Mouse (Mus musculus): ENCODE measurements around the gene Tmem190. TPM values are rescaled to one million over a fixed set of nuclear protein-coding genes. Genes with fewer than 3 reads are reported as not detected.
"Not testable (repeated sequence)": the region's sequence is repeated elsewhere in the genome, so short reads cannot be mapped to it uniquely, and the experiment has no call there.

Gene Tmem190
- total and polyA plus RNA-seq, 2 experiments from 2014 or later = not detected

DNA sequence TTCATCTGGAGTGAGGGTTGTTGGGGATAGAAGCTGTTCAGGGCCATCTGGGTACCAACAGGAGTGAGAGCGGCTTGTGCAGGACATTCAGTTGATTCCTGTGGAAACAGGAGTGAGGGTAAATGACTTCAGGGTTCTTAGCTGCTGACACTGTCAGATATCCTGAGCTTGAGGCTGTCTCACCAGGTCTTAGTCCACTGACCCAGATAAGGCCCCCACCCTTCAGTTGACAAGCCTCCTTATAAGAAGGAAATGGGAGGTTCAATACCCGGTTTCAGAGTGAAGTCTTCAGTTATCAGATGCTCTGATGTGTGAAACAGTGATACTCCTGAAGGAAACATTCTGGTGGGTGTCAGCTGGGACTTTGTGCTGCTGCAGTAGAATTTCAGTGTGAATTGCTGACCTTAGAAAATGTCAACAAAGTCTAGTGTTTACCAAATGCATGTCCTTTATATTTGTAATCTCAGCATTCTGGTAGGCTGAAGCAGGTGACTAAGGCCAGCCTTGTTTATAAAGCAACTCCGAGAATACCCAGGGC, 12.0 kb downstream of the Tmem190 start:
- no peak for ATAC-seq (ENCODE audit: insufficient read depth, low read depth)
- DNase-seq (ENCODE audit: low spot score) = no peak
- 70% methylated on average over 3 of the region's 3 CpGs for WGBS
- peaks cover 33% of the 10 kb centered on the region for H3K36me3 ChIP-seq (replicated peaks; ENCODE audit: control insufficient read depth, insufficient read depth, low read length)
- H3K4me3 ChIP-seq (ENCODE audit: low read depth, low read length) = no peak overlapping the region
- H3K4me2 ChIP-seq (ENCODE audit: low read depth, low read length) = no peak overlapping the region
- H3K9me3 ChIP-seq (replicated peaks; ENCODE audit: control insufficient read depth, low read length) = no peaks in the 10 kb centered on the region
- H3K9ac ChIP-seq (replicated peaks; ENCODE audit: low read depth, low read length) = no peak overlapping the region
- H3K27ac ChIP-seq (ENCODE audit: low read depth) = no peak overlapping the region
- no peaks in the 10 kb centered on the region for H3K27me3 ChIP-seq (ENCODE audit: control insufficient read depth, insufficient read depth, low read length)
- no peaks in the 10 kb centered on the region for H3K4me1 ChIP-seq (ENCODE audit: control insufficient read depth, insufficient read depth)
- no peak for TF ChIP-seq CTCF (IDR thresholded peaks at IDR 0.05; ENCODE audit: low read depth)
- TF ChIP-seq EP300 (IDR thresholded peaks at IDR 0.05; ENCODE audit: low read depth) = no peak

DNA sequence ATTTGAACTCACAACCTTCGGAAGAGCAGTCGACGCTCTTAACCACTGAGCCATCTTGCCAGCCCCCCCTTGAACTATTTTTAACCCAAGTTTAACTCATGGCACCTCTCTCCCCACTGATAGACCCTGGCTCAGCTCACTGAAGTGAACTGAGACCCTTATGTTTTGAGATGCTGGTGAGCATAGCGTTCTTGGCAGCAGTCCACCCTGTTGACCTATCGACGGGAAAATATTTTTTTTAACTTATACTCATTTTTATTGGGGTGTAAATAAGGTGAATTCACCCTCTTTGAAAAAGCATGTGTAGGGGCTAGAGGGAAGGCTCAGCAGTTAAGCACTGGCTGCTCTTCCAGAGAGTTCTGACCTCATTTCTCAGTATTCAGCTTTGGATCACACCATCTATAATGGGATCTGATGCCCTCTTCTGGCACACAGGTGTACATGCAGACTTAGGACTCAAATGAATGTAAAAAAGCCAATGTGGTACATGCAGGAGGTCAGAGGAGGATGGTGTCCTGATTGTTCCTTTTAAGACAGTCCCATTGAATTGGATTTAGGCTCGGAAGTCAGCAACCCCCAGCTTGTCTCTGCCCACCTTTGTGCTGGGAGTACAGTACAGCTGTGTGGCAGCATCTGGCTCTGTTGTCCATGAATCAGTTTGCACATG, 13.2 kb downstream of the Tmem190 start:
- no peak for ATAC-seq (ENCODE audit: insufficient read depth, low read depth)
- Histone ChIP-seq H3K36me3 (replicated peaks; ENCODE audit: control insufficient read depth, insufficient read depth, low read length) (peaks cover 33% of the 10 kb centered on the region), H3K4me3 (ENCODE audit: low read depth, low read length) (no peak overlapping the region), H3K27me3 (ENCODE audit: control insufficient read depth, insufficient read depth, low read length) (no peaks in the 10 kb centered on the region), H3K27ac (ENCODE audit: low read depth) (0 out of 2 replicates have a peak overlapping the region, but pooled peaks have one; percentile 13), H3K4me1 (ENCODE audit: control insufficient read depth, insufficient read depth) (no peaks in the 10 kb centered on the region), H3K9me3 (replicated peaks; ENCODE audit: control insufficient read depth, low read length) (no peaks in the 10 kb centered on the region), H3K4me2 (ENCODE audit: low read depth, low read length) (no peak overlapping the region), H3K9ac (replicated peaks; ENCODE audit: low read depth, low read length) (no peak overlapping the region)
- WGBS = 64% methylated on average over 7 of the region's 7 CpGs
- peak; percentile 66 for DNase-seq (ENCODE audit: low spot score)
- TF ChIP-seq EP300 (IDR thresholded peaks at IDR 0.05; ENCODE audit: low read depth) = no peak
- peak; percentile 75 for TF ChIP-seq CTCF (IDR thresholded peaks at IDR 0.05; ENCODE audit: low read depth)

DNA sequence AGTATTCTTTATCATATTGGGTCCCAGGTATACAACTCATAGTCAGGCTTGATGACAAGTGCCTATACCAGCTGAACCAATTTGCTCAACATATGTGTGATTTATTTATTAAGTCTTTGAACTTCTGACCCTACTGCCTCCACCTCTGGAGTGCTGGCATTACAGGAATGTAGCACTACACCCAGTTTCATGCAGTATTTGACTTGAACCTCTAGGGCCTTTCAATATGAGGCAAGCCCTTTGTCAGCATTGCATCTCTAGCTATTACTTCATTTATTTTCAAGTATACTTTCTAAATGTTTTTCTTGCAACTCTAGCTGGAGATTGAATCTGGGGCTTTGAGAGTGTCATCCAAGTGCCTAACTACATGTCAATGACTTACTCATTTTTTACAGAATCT, 19.5 kb downstream of the Tmem190 start:
- Histone ChIP-seq H3K4me1 (ENCODE audit: control insufficient read depth, insufficient read depth) (no peaks in the 10 kb centered on the region), H3K4me2 (ENCODE audit: low read depth, low read length) (no peak overlapping the region), H3K4me3 (ENCODE audit: low read depth, low read length) (no peak overlapping the region), H3K27me3 (ENCODE audit: control insufficient read depth, insufficient read depth, low read length) (no peaks in the 10 kb centered on the region), H3K9me3 (replicated peaks; ENCODE audit: control insufficient read depth, low read length) (no peaks in the 10 kb centered on the region), H3K36me3 (replicated peaks; ENCODE audit: control insufficient read depth, insufficient read depth, low read length) (peaks cover 26% of the 10 kb centered on the region), H3K27ac (ENCODE audit: low read depth) (no peak overlapping the region), H3K9ac (replicated peaks; ENCODE audit: low read depth, low read length) (no peak overlapping the region)
- ATAC-seq (ENCODE audit: insufficient read depth, low read depth) = no peak
- TF ChIP-seq EP300 (IDR thresholded peaks at IDR 0.05; ENCODE audit: low read depth) = no peak
- no peak for TF ChIP-seq CTCF (IDR thresholded peaks at IDR 0.05; ENCODE audit: low read depth)
- no peak for DNase-seq (ENCODE audit: low spot score)

DNA sequence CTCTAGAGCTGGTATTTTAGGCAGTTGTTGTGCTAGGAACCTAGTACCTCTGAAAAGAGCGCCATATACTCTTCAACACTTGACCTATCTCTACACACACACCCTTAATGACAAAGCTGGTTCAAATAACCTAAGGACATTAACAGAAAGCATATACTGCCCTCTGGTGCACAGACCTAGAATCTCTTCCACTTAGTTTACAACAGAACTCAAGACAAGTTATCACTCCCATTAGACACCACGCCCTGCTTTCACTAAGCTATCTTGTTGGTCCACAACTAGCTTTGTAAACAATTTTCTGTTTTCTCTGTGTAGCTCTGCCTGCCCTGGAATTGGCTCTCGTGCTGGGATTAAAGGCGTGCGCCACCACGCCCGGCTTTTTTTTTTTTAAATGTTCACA, 24.0 kb downstream of the Tmem190 start:
- H3K4me2 ChIP-seq (ENCODE audit: low read depth, low read length) = no peak overlapping the region
- H3K9me3 ChIP-seq (replicated peaks; ENCODE audit: control insufficient read depth, low read length) = no peaks in the 10 kb centered on the region
- WGBS = 88% methylated on average over 7 of the region's 7 CpGs
- no peaks in the 10 kb centered on the region for H3K27me3 ChIP-seq (ENCODE audit: control insufficient read depth, insufficient read depth, low read length)
- no peak overlapping the region for H3K27ac ChIP-seq (ENCODE audit: low read depth)
- peaks cover 45% of the 10 kb centered on the region for H3K36me3 ChIP-seq (replicated peaks; ENCODE audit: control insufficient read depth, insufficient read depth, low read length)
- no peak for TF ChIP-seq EP300 (IDR thresholded peaks at IDR 0.05; ENCODE audit: low read depth)
- TF ChIP-seq CTCF (IDR thresholded peaks at IDR 0.05; ENCODE audit: low read depth) = peak; percentile 68
- no peak overlapping the region for H3K9ac ChIP-seq (replicated peaks; ENCODE audit: low read depth, low read length)
- peak; percentile 47 for DNase-seq (ENCODE audit: low spot score)
- H3K4me1 ChIP-seq (ENCODE audit: control insufficient read depth, insufficient read depth) = peaks cover 12% of the 10 kb centered on the region
- H3K4me3 ChIP-seq (ENCODE audit: low read depth, low read length) = no peak overlapping the region
- ATAC-seq (ENCODE audit: insufficient read depth, low read depth) = no peak

DNA sequence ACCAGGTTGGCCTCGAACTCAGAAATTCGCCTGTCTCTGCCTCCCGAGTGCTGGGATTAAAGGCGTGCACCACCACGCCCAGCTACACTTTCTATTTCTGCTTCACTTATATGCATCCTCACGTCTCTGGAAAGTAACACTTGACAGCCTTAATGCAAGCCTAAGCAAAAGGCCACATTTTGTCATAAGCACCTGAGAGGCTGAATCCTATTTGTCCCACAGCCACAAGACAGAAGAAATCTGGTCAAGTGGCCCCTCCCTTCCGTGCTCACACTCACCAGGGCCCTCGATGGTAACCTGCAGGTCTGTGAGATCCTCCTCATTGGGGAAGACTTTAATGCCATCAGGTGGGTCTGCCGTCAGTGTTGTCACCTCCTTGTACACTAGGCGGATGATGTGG, 28.4 kb downstream of the Tmem190 start:
- H3K4me2 ChIP-seq (ENCODE audit: low read depth, low read length) = peak overlapping the region; percentile 90
- H3K36me3 ChIP-seq (replicated peaks; ENCODE audit: control insufficient read depth, insufficient read depth, low read length) = peaks cover 36% of the 10 kb centered on the region
- peak overlapping the region; percentile 94; the same call in 1 of the 2 replicates for H3K27ac ChIP-seq (ENCODE audit: low read depth)
- H3K9me3 ChIP-seq (replicated peaks; ENCODE audit: control insufficient read depth, low read length); DNase-seq (ENCODE audit: low spot score); ATAC-seq (ENCODE audit: insufficient read depth, low read depth); H3K27me3 ChIP-seq (ENCODE audit: control insufficient read depth, insufficient read depth, low read length): not testable (repeated sequence)
- peak overlapping the region; percentile 97 for H3K4me3 ChIP-seq (ENCODE audit: low read depth, low read length)
- peaks cover 18% of the 10 kb centered on the region for H3K4me1 ChIP-seq (ENCODE audit: control insufficient read depth, insufficient read depth)
- peak overlapping the region; percentile 96 for H3K9ac ChIP-seq (replicated peaks; ENCODE audit: low read depth, low read length)
- 32% methylated on average over 10 of the region's 10 CpGs for whole genome bisulfite sequencing

DNA sequence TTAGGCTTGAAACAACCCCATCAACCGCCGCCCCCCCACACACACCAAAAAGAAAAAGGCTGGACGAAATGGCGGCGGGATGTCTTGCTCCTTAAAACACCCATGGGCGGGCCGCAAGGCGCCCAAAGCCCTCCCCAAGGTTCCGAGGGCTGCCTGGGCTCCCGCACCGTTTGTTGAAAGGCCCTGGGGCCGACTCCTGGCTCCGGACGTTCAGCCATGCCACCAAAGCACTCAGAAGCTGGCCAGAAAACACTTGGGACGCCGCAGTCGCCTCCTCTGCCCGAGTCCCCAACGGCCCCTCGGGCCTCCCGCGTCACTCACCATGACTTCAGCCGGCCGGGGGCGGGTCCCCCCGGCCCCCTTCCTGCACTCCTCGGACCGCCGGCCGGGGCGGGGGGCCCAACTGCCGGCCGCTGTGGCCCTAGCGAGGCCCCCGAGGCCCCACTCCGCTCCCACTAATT, 29.1 kb downstream of the Tmem190 start:
- ATAC-seq (ENCODE audit: insufficient read depth, low read depth) = peak; percentile 9

More for the DNA sequence above, 29.1 kb downstream of the Tmem190 start:
- Histone ChIP-seq H3K4me1 (ENCODE audit: control insufficient read depth, insufficient read depth) (peaks cover 18% of the 10 kb centered on the region), H3K36me3 (replicated peaks; ENCODE audit: control insufficient read depth, insufficient read depth, low read length) (peaks cover 28% of the 10 kb centered on the region), H3K27ac (ENCODE audit: low read depth) (peak overlapping the region; percentile 94), H3K27me3 (ENCODE audit: control insufficient read depth, insufficient read depth, low read length) (no peaks in the 10 kb centered on the region), H3K9ac (replicated peaks; ENCODE audit: low read depth, low read length) (peak overlapping the region; percentile 96), H3K4me3 (ENCODE audit: low read depth, low read length) (peak overlapping the region; percentile 97), H3K9me3 (replicated peaks; ENCODE audit: control insufficient read depth, low read length) (no peaks in the 10 kb centered on the region), H3K4me2 (ENCODE audit: low read depth, low read length) (peak overlapping the region; percentile 90)
- WGBS = under 1% methylated on average over 28 of the region's 36 CpGs
- no peak for DNase-seq (ENCODE audit: low spot score)
- TF ChIP-seq CTCF (IDR thresholded peaks at IDR 0.05; ENCODE audit: low read depth) (no peak), EP300 (IDR thresholded peaks at IDR 0.05; ENCODE audit: low read depth) (no peak)
